Mouse (Mus musculus): ENCODE data around the gene Gm16253. TPM values are rescaled to one million over a fixed set of nuclear protein-coding genes. Genes with fewer than 3 reads are reported as not detected.

The Gm16253 gene
- polyA plus RNA-seq, 1 experiment, result 0.20 TPM

- Histone ChIP-seq H3K79me3 (ENCODE audit: low read depth) (no peaks in the 10 kb centered on the region), H3ac (ENCODE audit: control insufficient read depth, insufficient read length, low read depth) (no peak overlapping the region), H3K79me2 (ENCODE audit: control insufficient read depth, insufficient read depth) (no peaks in the 10 kb centered on the region), H3K27me3 (ENCODE audit: control insufficient read depth, insufficient read depth, insufficient read length) (no peaks in the 10 kb centered on the region), H3K4me3 (ENCODE audit: insufficient read depth, poor library complexity, severe bottlenecking) (no peak overlapping the region), H3K36me3 (ENCODE audit: control insufficient read depth, insufficient read depth) (no peaks in the 10 kb centered on the region)
- TF ChIP-seq MYOG (IDR thresholded peaks at IDR 0.05; ENCODE audit: control insufficient read depth, extremely low read depth, insufficient read length), result no peak
Observed at GRCm38 (mm10) chr3:96573611-96574511, 2.9 kb upstream of the Gm16253 start.

GRCm38 (mm10) chr3:96575272-96575984 lies 1.4 kb upstream of the Gm16253 start:
- H3K27me3 ChIP-seq (ENCODE audit: control insufficient read depth, insufficient read depth, insufficient read length), result no peaks in the 10 kb centered on the region
- H3K79me3 ChIP-seq (ENCODE audit: low read depth), result no peaks in the 10 kb centered on the region
- H3ac ChIP-seq (ENCODE audit: control insufficient read depth, insufficient read length, low read depth), result no peak overlapping the region
- no peaks in the 10 kb centered on the region for H3K36me3 ChIP-seq (ENCODE audit: control insufficient read depth, insufficient read depth)
- H3K4me3 ChIP-seq (ENCODE audit: insufficient read depth, poor library complexity, severe bottlenecking), result no peak overlapping the region
- no peaks in the 10 kb centered on the region for H3K79me2 ChIP-seq (ENCODE audit: control insufficient read depth, insufficient read depth)
- TF ChIP-seq MYOG (IDR thresholded peaks at IDR 0.05; ENCODE audit: control insufficient read depth, extremely low read depth, insufficient read length) (no peak), USF1 (IDR thresholded peaks at IDR 0.05; ENCODE audit: low read depth) (no peak), CTCF (IDR thresholded peaks at IDR 0.05; ENCODE audit: control insufficient read depth, insufficient read depth, insufficient read length) (no peak), CEBPB (IDR thresholded peaks at IDR 0.05; ENCODE audit: low read depth) (no peak), MYOD1 (IDR thresholded peaks at IDR 0.05; ENCODE audit: control insufficient read depth, insufficient read length, low read depth) (no peak), MAX (IDR thresholded peaks at IDR 0.05) (no peak), FOSL1 (IDR thresholded peaks at IDR 0.05; ENCODE audit: insufficient read depth, low read length, poor library complexity, severe bottlenecking) (no peak)

- Histone ChIP-seq H3K36me3 (ENCODE audit: control insufficient read depth, insufficient read depth) (no peaks in the 10 kb centered on the region), H3K79me2 (ENCODE audit: control insufficient read depth, insufficient read depth) (no peaks in the 10 kb centered on the region), H3K27me3 (ENCODE audit: control insufficient read depth, insufficient read depth, insufficient read length) (no peaks in the 10 kb centered on the region), H3ac (ENCODE audit: control insufficient read depth, insufficient read length, low read depth) (peak overlapping the region; percentile 48), H3K4me3 (ENCODE audit: insufficient read depth, poor library complexity, severe bottlenecking) (no peak overlapping the region), H3K79me3 (ENCODE audit: low read depth) (no peaks in the 10 kb centered on the region)
- peak; percentile 87 for TF ChIP-seq CEBPB (IDR thresholded peaks at IDR 0.05; ENCODE audit: low read depth)
- no peak for TF ChIP-seq CTCF (IDR thresholded peaks at IDR 0.05; ENCODE audit: control insufficient read depth, insufficient read depth, insufficient read length)
Observed at GRCm38 (mm10) chr3:96576005-96576658, 652 bp upstream of the Gm16253 start.

GRCm38 (mm10) chr3:96577566-96577965 lies 782 bp downstream of the Gm16253 start:
- Histone ChIP-seq H3ac (ENCODE audit: control insufficient read depth, insufficient read length, low read depth) (peak overlapping the region; percentile 67), H3K79me3 (ENCODE audit: low read depth) (no peaks in the 10 kb centered on the region), H3K4me3 (ENCODE audit: insufficient read depth, poor library complexity, severe bottlenecking) (no peak overlapping the region), H3K79me2 (ENCODE audit: control insufficient read depth, insufficient read depth) (no peaks in the 10 kb centered on the region), H3K27me3 (ENCODE audit: control insufficient read depth, insufficient read depth, insufficient read length) (no peaks in the 10 kb centered on the region), H3K36me3 (ENCODE audit: control insufficient read depth, insufficient read depth) (no peaks in the 10 kb centered on the region)
- TF ChIP-seq MAX (IDR thresholded peaks at IDR 0.05), result no peak

- Histone ChIP-seq H3K36me3 (ENCODE audit: control insufficient read depth, insufficient read depth) (no peaks in the 10 kb centered on the region), H3K79me3 (ENCODE audit: low read depth) (no peaks in the 10 kb centered on the region), H3K27me3 (ENCODE audit: control insufficient read depth, insufficient read depth, insufficient read length) (no peaks in the 10 kb centered on the region), H3K79me2 (ENCODE audit: control insufficient read depth, insufficient read depth) (no peaks in the 10 kb centered on the region), H3ac (ENCODE audit: control insufficient read depth, insufficient read length, low read depth) (no peak overlapping the region), H3K4me3 (ENCODE audit: insufficient read depth, poor library complexity, severe bottlenecking) (no peak overlapping the region)
- TF ChIP-seq MYOG (IDR thresholded peaks at IDR 0.05; ENCODE audit: control insufficient read depth, extremely low read depth, insufficient read length) (no peak), CTCF (IDR thresholded peaks at IDR 0.05; ENCODE audit: control insufficient read depth, insufficient read depth, insufficient read length) (no peak)
Observed at GRCm38 (mm10) chr3:96578561-96579238, 1.9 kb downstream of the Gm16253 start.

- Histone ChIP-seq H3K79me3 (ENCODE audit: low read depth) (no peaks in the 10 kb centered on the region), H3K36me3 (ENCODE audit: control insufficient read depth, insufficient read depth) (no peaks in the 10 kb centered on the region), H3ac (ENCODE audit: control insufficient read depth, insufficient read length, low read depth) (no peak overlapping the region), H3K4me3 (ENCODE audit: insufficient read depth, poor library complexity, severe bottlenecking) (no peak overlapping the region), H3K79me2 (ENCODE audit: control insufficient read depth, insufficient read depth) (no peaks in the 10 kb centered on the region), H3K27me3 (ENCODE audit: control insufficient read depth, insufficient read depth, insufficient read length) (no peaks in the 10 kb centered on the region)
- no peak for TF ChIP-seq MYOG (IDR thresholded peaks at IDR 0.05; ENCODE audit: control insufficient read depth, extremely low read depth, insufficient read length)
- TF ChIP-seq MAX (IDR thresholded peaks at IDR 0.05), result no peak
- no peak for TF ChIP-seq FOSL1 (IDR thresholded peaks at IDR 0.05; ENCODE audit: insufficient read depth, low read length, poor library complexity, severe bottlenecking)
- no peak for TF ChIP-seq USF1 (IDR thresholded peaks at IDR 0.05; ENCODE audit: low read depth)
- TF ChIP-seq MYOD1 (IDR thresholded peaks at IDR 0.05; ENCODE audit: control insufficient read depth, insufficient read length, low read depth), result no peak
- TF ChIP-seq CEBPB (IDR thresholded peaks at IDR 0.05; ENCODE audit: low read depth), result no peak
- TF ChIP-seq CTCF (IDR thresholded peaks at IDR 0.05; ENCODE audit: control insufficient read depth, insufficient read depth, insufficient read length), result no peak
Observed at GRCm38 (mm10) chr3:96579239-96579750, 2.5 kb downstream of the Gm16253 start.
